Mouse (Mus musculus): Measurements from ENCODE around the gene Arap2.

Gene Arap2

DNA sequence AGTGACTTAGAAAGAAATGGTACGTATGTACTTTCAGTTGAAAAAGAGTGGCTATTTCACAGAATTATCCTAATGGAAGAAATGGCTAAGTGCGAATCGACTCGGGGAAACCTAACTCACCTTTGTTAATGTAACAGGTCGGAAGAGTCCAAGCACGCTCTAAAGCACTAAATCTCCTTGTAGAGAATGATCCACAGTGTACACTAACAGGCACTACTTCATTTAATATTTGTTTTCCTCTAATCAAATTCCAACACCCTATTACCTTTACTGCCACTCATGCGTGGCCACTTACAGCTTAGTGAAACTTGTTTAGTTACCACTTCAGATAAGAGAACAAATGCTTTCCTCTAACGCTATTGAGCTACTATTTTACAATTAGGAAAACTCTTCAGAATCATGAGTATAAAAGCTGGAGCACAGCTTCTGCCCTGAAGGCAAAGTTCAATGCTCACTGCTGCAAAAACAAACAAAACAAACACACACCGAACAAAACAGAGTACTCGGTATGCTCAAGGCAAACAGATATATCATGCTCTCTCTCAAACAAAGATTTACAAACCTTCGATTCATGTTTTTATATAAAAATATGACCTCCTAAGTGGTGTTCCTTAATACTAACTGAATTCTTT, 143.0 kb downstream of the Arap2 start:
- Histone ChIP-seq H3K27me3 (ENCODE audit: control insufficient read depth, insufficient read depth, low read length, poor library complexity, severe bottlenecking) (no peaks in the 10 kb centered on the region), H3K36me3 (ENCODE audit: control insufficient read depth, insufficient read depth, low read length, poor library complexity, severe bottlenecking) (peaks cover 4% of the 10 kb centered on the region; the same call in 1 of the 2 replicates)
- DNase-seq (ENCODE audit: low read depth, low spot score) = no peak

GRCm38 (mm10) chr5:62618286-62618685, 147.7 kb downstream of the Arap2 start:
- no peak for DNase-seq (ENCODE audit: low read depth, low spot score)
- Histone ChIP-seq H3K36me3 (ENCODE audit: control insufficient read depth, insufficient read depth, low read length, poor library complexity, severe bottlenecking) (peaks cover 9% of the 10 kb centered on the region; the same call in 1 of the 2 replicates), H3K27me3 (ENCODE audit: control insufficient read depth, insufficient read depth, low read length, poor library complexity, severe bottlenecking) (no peaks in the 10 kb centered on the region)

- no peaks in the 10 kb centered on the region for H3K27me3 ChIP-seq (ENCODE audit: control insufficient read depth, insufficient read depth, low read length, poor library complexity, severe bottlenecking)
- peaks cover 11% of the 10 kb centered on the region; the same call in 1 of the 2 replicates for H3K36me3 ChIP-seq (ENCODE audit: control insufficient read depth, insufficient read depth, low read length, poor library complexity, severe bottlenecking)
- no peak for DNase-seq (ENCODE audit: low read depth, low spot score)
Observed at GRCm38 (mm10) chr5:62611990-62612389, 154.0 kb downstream of the Arap2 start.

DNA sequence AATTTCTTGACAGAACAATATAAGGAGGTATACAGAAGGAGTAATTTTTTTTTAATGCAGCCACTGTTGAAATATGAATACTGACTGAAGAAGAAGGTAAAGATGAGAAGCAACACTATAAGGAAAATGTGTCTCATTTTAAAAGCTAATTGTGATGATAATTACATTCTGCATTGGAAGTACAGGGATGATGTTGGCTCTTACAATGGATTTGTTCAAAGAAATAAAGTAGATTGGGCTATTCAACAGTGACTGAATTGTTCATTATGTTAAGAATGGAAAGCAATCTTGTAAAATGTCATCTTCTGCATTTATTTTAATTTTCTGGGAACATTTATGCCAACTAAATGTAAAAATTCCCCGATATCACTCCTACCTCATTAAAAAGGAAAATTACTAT, 178.6 kb downstream of the Arap2 start:
- no peaks in the 10 kb centered on the region for H3K36me3 ChIP-seq (ENCODE audit: control insufficient read depth, insufficient read depth, low read length, poor library complexity, severe bottlenecking)
- H3K27me3 ChIP-seq (ENCODE audit: control insufficient read depth, insufficient read depth, low read length, poor library complexity, severe bottlenecking) = no peaks in the 10 kb centered on the region
- DNase-seq (ENCODE audit: low read depth, low spot score) = no peak

- no peak for DNase-seq (ENCODE audit: low read depth, low spot score)
- H3K36me3 ChIP-seq (ENCODE audit: control insufficient read depth, insufficient read depth, low read length, poor library complexity, severe bottlenecking) = no peaks in the 10 kb centered on the region
- H3K27me3 ChIP-seq (ENCODE audit: control insufficient read depth, insufficient read depth, low read length, poor library complexity, severe bottlenecking) = no peaks in the 10 kb centered on the region
Observed at GRCm38 (mm10) chr5:62582643-62583042, 183.3 kb downstream of the Arap2 start.

- Histone ChIP-seq H3K36me3 (ENCODE audit: control insufficient read depth, insufficient read depth, low read length, poor library complexity, severe bottlenecking) (no peaks in the 10 kb centered on the region), H3K27me3 (ENCODE audit: control insufficient read depth, insufficient read depth, low read length, poor library complexity, severe bottlenecking) (no peaks in the 10 kb centered on the region)
- no peak for DNase-seq (ENCODE audit: low read depth, low spot score)
Observed at GRCm38 (mm10) chr5:62581699-62582098, 184.3 kb downstream of the Arap2 start.

DNA sequence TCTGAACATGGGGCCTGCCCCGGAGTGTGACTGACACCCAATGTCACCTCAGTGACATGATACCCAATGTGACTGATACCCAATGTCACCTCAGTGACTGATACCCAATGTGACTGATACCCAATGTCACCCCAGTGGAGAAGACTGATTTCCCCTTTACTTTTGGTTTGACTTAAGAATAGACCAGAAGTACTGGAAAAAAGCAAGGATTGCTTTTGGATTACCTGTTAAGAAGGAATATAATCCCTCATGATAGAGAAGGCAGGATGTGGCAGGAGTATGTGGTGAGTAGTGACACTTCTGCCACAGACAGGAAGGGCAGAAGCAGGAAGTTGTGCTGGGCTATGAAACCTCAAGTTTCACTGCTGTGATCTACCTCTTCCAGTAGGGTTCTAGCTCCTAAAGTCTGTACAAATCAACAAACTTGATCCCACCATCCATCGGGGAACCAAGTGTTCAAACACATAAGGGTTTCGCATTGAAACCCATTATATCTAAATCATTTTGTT, 191.6 kb downstream of the Arap2 start:
- Histone ChIP-seq H3K36me3 (ENCODE audit: control insufficient read depth, insufficient read depth, low read length, poor library complexity, severe bottlenecking) (no peaks in the 10 kb centered on the region), H3K27me3 (ENCODE audit: control insufficient read depth, insufficient read depth, low read length, poor library complexity, severe bottlenecking) (no peaks in the 10 kb centered on the region)
- peak; percentile 18 for DNase-seq (ENCODE audit: low read depth, low spot score)

Measured in splenic B cell, adult 2 months (primary cell).